Mouse (Mus musculus) heart, adult 11 months (tissue): ENCODE data around the gene Plekhm2.

ENCODE experiments used
- DNase-seq: peaks from one replicate; pipeline ENCODE4 v3.0.0; 2022

Plekhm2 gene

GRCm38 (mm10) chr4:141602523-141603223, 62.0 kb downstream of the Plekhm2 start:
- DNase-seq: peak; percentile 98

DNA sequence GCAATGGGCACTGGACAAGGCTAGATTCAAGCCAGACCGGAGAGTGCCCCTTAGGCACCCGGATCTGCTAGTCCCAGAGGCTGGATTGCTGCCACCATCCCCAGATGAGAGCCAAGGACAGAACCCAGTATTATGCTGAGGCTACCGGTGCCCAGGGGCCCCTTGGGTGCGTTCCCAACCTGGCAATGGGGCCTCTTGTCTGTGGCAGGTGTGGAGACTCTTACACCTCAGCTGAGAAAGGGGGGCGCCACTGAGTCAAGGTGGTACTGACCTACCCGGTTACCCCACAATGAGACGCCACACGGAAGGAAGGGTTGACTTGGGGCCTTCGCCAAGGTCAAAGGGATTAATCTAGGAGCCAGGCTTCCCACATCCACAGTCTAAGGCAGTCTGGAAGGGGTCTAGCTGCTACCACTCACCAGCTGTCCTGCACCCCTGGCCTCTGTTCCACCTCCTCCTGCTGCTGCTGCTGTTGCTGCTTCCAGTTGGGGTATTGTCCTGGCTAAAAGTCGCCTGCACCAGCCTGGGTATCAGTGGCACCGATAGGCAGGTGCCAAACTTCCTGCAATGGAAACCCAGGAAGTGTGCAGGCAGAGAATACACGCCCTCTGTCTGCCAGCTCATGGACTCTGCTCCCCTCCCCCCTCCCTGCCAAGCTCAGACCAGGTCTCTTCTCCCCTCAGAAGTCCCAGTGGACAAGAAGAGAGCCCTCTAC, 63.4 kb downstream of the Plekhm2 start:
- DNase-seq: peak; percentile 97

GRCm38 (mm10) chr4:141600364-141600763, 64.3 kb downstream of the Plekhm2 start:
- peak; percentile 95 for DNase-seq

DNA sequence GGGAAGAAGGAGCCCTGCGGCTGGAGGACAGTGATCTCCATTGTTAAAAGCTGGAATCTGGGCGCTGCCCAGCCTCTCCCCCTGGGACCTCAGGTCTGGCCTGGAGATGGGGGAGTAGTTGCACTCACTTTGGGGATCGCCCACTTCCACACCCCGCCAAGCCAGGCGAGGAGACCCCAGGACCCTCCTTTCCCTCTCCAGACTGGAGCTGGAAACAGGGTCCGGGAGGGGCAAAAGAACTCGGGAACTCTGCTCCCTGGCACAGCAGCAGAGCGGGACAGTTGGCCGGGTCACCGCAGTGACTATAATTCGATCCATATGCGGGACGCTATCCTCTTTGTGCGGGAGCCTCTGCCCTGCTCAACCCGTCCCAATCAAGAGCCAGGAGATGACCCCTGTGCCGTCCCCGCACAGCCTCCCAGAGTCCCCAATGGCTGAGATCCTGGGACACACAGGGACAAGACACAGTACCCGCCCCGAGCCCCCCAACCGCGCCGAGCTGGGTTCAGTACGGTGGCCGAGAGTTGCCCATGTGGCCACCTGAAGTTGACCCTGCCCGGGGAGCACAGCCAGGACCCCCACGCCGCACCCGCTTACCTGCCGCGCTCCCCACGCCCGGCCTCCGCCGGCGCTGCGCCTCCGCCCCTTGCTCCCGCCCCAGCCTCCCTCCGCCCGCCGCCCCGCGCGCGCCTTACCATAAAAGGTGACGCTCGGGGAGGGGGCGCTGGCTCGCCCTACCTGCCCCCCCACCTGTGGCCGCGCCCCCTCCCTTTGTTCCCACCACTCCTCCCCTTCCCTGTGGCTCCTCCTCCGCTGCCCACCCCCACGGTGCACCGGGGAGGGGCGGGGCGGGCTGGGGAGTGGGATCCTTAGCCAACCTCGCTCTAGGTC, 65.2 kb downstream of the Plekhm2 start:
- DNase-seq: peak; percentile 97

DNA sequence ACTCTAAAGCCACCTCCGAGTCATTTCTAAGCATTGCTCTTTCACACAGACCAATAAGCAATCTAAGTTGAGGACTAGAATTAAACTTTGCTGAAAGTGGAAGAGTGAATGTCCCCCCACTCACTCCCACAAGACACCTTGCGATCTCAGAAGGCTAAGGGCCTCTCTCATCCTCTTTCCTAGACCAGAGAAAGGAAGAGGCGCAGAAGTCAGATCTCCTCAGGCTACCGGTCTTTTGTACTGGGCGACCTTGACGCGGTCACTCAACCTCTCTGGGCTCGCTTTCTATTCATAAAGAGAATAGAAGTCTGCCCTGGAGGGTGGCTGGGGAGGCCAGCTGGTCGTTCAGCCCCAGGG, 65.8 kb downstream of the Plekhm2 start:
- DNase-seq: no peak

DNA sequence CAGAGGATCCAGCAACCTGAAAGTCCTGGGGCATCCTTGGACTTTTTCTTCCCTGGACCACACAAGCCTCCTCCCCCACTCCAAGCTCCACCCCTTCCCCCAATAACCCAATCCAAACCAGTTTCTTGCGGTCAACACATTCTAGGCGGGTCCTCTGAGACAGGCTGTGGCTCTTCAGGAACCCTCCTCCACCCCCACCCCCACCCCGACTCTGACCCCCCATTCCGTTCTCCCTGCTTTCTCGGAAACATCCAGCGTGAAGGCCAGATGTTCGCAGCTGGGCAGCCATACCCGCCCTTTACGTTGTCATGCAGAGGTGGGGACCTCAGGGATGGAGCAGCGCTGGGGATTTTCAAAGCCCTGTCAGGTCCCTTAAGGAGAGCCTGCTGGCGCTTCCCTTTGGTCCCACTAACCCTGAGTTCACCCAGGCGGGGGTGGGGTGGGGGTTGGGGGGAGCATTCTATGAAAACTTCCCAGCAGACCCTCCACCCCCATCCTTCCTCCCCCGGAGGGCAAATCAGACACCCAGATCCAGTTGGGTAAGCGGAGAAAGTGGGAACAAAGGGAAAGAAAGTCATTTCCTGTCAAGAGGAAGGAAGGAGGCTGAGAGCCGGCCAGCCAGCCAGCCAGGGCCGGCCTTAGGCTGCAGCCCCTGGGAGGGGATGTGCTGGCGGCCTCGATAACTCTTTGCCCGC, 66.4 kb downstream of the Plekhm2 start:
- DNase-seq: peak; percentile 97

- peak; percentile 98 for DNase-seq
These were observed 67.9 kb downstream of the Plekhm2 start for GRCm38 (mm10) chr4:141596700-141597328.

DNA sequence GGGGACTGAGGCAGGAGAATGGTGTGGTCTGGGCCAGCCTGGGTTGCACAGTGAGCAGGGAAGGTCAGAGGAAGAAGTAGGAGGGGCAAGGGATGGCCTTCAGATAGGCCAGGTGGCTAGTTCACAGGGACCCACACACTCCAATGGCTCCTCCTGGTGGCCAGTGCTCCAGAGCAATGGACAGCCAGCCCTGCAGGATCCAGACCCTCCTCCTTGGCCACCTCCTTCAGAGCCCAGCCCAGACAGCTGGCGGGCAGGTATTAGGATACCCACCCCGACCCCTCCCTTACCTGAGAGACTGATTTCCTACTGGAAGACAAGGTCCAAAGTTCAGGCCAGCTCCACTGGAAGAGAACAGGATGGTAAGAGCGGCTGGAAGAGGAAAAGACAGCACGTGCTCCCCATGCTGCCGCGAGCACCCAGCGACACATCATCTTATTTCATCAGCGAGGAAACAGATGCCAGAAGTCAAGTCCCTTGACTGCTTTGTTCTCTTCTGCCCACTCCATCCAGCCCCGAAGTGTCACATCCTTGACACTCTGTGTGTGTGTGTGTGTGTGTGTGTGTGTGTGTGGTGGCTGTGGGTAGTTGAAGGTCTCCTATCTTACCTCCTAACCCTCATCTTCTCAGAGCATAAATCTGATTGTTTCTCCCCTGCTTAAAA, 69.0 kb downstream of the Plekhm2 start:
- DNase-seq: peak; percentile 93

DNA sequence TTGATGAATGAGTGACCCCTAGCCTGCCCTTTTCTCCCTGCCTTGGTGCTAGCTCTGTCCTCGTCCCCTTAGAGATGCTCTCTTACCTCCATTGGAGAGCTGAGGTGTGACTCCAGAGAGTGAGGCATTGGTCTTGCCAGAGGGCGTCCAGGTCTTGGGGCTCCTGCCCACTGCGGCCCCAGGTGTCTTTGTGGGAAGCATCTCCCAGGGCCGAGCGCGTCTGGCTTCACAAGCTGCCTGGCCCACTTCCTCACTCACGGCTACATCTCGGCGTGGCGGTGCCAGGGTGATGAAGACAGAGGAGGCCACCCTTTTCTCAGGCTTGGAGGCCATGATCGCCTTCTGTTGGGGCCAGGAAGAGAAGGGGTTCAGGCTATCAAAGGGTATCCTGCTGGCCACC, 69.6 kb downstream of the Plekhm2 start:
- peak; percentile 88 for DNase-seq

DNA sequence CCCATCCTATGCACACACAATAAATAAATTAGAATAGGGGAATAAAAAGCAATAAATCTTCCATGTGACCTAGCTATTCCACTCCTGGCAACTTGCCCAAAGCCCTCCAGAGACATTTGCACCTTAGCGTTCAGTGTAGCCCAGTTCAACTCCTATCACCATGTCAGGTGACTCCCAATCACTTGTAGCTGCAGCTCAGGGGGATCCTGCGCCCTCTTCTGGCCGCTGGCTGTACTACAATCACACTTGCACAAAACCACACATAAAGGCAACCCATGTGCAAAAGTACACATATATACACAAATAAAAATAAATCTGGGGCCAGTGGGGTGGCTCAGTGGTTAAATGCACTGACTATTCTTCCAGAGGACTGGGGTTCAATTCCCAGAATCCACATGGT, 73.2 kb downstream of the Plekhm2 start:
- DNase-seq: no peak

- no peak for DNase-seq
These were observed 80.8 kb downstream of the Plekhm2 start for GRCm38 (mm10) chr4:141583919-141584318.

DNA sequence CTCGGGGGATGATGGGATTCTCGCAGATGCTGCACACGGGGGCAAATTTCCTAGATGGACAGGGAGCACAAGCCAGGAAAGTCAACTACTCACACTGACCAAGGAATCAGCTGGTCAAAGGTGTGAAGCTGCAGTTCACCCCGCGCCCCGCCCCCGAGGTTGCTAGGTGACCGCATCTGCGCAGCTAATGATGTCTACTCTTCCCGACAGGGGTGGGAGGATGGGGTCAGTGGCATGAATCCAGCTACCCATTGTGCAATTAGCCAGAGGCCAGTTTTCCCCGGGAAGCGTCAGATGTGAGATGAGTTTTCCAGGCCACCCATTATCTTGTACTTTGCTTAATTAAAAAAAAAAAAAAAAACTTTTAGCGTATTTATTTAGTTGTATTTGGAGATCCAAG, 83.6 kb downstream of the Plekhm2 start:
- no peak for DNase-seq

DNA sequence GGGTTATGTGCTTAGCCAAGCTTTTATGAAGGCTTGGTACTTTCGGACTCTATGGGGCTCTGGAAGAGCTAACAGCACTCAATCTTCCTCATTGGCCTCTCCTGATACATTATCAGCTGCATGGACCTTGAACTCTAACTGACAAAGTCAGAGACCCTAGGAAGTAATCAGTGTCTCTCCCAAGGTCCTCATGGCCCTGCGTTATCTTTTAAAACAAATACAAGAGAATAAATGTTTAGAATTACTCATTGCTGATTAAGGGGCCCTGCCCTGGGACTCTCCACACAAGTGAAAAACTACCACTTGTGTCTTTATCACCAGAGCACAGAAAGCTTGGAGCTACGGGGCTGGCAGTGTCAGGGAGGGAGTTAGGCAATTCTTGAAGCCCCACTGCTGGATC, 85.9 kb downstream of the Plekhm2 start:
- DNase-seq: no peak

DNA sequence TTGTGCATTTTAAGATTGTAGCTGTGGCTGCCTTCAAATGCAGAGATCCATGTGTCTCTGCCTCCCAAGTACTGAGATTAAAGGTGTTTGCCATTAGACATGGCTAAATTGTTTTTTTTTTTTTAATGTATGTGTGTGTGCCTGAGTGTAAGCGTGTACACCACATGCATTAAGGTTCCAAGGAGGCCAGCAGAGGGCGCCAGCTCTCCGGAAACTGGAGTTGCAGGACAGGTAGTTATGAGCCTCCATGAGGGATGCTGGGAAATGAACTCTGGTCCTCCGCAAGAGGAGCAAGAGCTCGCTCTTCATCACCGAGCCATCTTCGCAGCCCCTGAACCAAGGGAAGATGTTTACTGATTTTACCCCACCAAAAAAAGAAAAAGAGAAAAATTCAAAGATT, 87.8 kb downstream of the Plekhm2 start:
- DNase-seq: no peak

DNA sequence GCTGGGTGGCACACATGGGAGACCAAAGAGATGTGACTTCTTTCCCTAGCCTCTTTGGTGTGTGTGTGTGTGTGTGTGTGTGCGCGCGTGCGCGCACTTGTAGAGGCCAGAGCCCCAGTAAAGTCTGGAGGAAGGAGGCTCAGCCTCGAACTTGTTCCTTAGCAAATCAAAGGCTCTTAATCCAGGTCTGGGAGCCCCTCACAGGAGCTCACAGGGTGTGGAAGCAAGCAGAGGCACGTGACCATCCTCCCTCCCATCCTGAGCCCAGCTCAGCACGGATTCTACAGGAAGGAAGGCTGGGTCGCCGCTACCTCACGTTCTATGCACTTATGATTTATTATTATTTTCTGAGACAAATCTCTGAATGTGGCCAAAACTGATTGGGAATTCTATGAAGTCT, 88.3 kb downstream of the Plekhm2 start:
- DNase-seq: no peak
